Mouse (Mus musculus): ENCODE data around the gene Rdh1.

The Rdh1 gene

DNA sequence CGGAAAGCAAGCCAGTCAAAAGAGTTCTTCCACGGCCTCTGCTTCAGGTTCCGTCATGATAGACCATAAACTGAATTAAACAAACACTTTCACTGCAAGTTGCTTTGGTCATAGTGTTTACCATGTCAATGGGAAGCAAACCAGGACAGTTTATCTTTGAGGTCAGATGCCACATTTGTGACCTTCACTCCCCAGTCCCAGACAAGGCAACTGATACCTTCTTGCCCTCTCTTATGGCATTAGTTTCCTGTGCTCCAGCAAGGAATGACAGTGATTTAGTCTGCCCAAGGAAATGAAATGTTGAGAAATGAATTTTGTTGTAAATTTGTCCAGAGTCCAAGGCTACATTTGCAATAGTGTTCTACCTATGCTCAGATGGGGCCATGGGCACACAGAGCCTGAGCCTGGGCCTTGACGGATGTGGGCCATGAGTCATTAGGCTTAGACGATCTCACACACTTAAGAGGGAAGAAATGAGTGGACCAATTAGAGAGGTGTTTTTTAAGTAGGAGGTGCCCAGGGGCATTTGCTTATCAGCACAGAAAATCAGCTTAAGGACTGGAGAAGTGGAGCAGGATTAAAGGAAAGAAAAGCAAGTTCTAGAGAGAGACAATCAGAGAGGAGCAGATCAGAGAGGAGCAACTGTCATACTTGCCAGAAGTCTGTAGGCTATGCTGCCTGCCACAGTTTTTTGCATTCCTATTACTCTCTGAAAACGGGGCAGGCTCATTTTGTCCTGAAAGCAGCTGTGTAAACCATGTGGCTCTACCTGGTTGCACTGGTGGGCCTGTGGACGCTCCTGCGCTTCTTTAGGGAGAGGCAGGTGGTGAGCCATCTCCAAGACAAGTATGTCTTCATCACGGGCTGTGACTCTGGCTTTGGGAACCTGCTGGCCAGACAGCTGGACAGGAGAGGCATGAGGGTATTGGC lies at the start of gene Rdh1, which contains the start of gene Rdh16f1:
Rdh1 (plus strand) TSS at position 541 of the 930 bp plus-strand sequence.
Rdh16f1 (plus strand) TSS at position 607 of the 930 bp plus-strand sequence.
- DNase-seq (ENCODE audit: low read depth in 2 of 2, low spot score in 2 of 2), result no peak

DNA sequence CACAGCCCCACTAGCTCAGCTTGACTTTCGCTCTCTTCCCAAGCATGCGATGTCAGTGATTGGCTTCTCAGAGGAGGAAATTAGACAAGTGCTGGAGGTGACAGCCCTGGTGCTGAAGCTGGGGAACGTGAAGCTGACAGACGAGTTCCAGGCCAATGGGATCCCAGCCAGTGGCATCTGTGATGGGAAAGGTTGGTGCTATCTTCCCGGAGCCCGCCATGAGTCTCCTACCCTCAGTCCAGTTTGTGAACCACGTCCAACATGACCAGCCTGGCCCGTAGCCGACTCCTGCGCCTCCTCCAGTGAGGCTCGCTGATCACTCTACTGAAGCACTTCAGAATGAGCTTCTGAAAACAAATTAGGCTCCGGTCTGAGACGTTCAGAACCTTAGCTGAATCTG lies 49.2 kb upstream of the Rdh1 start:
- no peak for DNase-seq (ENCODE audit: low read depth in 2 of 2, low spot score in 2 of 2)

DNA sequence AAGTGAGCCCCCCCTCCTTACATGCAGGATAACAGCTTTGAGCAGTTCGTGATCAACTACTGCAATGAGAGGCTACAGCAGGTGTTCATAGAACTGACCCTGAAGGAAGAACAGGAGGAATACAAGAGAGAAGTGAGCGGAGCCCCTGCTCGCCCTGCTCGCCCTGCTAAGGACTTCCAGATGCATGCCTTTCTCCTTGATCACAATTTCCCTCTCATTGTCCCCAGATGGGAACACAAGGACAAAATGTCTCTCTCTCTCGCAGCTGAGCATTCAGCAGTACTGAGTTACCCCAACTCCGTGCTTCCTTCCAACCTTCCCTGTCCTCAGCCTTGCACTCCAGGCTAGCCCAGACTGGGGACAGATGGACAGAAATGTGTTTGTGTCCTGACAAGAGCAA lies 46.8 kb upstream of the Rdh1 start:
- DNase-seq (ENCODE audit: low read depth in 2 of 2, low spot score in 2 of 2), result no peak

DNA sequence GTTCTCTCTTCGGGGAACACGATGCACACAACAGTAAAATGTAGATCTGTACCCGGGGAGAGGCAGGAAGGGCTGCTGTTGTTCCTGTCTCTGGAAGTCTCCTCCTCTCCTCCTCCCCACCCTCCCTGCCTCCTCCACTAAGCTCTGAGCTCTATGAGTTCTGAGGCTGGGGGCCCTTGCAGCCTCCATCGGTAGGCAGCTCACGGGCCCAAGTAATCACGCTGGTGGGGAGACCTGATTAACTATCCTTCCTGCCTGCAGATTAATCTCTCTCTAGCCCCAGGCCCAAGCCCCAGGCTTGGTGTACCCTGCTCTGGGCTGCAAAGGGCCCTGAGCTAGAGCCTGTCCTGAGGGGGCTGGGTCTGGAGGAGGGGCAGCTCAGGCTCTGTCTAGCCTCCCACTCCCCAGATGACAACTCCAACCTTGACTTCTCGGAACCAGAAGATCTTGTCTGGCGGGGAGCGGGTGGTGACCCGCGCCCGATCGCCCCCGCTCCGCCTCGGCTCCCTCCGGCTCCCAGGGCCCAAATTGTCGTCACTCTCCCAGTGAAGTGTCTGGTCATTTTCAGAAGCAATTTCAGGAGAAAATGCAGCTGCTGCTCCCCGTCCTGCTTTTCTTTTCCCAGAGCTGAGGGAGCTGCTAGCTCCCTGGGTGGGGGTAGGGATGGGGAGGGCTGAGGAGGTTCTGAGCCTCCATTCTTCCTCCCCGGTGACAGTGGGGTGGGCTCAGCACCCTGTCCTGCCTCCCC lies 37.7 kb upstream of the Rdh1 start:
- no peak for DNase-seq (ENCODE audit: low read depth in 2 of 2, low spot score in 2 of 2)

DNA sequence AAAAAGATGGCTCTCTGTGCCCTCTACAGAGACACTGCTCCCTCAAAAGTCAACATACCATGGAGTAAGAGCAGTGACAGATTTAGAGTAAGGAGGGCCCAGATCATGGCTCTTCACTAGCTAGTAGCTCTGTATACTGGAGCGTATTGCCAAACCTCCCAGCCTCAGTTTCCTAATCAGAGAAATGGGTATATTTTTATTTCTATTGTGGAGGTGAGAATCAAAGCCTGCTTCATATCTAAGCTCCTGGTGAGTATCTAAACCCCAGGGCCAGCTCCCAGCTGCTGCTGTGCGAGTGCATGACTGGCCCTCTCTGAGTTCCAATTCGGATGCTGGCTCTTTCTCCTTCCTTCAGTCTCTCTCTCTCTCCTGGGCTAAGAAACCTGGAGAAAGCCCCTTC lies 35.3 kb upstream of the Rdh1 start, which contains the start of gene Tac2:
Tac2 (plus strand) TSS at position 301 of the 400 bp plus-strand sequence.
- no peak for DNase-seq (ENCODE audit: low read depth in 2 of 2, low spot score in 2 of 2)

DNA sequence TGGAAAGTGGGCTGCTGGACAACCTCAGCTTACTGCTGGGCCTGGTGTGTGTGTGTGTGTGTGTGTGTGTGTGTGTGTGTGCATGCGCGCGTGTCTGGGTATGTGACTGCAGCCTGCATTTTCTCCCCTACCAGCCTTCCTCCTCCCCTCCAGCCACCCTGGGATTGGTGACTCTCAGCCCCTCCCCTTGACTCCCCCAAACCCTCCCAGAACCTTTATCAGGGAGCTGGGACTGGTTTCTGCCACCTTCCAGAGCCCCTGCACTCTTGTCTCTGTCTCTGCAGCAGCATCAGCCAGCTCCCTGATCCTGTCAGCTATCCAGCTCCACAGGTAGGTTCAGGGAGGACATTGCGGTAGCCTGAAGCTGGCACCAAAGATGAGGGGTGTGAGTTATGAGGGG lies 34.4 kb upstream of the Rdh1 start:
- no peak for DNase-seq (ENCODE audit: low read depth in 2 of 2, low spot score in 2 of 2)

DNA sequence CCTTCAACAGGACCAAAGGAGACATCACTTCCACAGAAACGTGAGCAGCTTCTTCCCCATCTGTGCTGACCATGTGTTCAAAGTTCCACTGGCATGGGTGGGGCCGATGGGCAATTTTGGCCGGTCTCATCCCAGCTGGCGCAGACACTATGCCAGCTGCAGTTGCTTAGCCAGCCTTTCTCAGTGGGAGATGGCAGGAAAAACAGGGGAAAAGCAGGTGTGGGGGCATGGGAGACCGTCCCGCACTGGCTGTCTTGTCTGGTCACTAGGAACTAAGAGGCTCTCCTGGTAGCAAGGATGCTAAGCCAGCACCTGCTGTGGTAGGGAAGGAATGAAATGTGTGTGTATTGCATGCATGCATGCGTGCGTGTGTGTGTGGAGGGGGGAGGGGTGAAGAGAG lies 31.1 kb upstream of the Rdh1 start:
- DNase-seq (ENCODE audit: low read depth in 2 of 2, low spot score in 2 of 2), result no peak

DNA sequence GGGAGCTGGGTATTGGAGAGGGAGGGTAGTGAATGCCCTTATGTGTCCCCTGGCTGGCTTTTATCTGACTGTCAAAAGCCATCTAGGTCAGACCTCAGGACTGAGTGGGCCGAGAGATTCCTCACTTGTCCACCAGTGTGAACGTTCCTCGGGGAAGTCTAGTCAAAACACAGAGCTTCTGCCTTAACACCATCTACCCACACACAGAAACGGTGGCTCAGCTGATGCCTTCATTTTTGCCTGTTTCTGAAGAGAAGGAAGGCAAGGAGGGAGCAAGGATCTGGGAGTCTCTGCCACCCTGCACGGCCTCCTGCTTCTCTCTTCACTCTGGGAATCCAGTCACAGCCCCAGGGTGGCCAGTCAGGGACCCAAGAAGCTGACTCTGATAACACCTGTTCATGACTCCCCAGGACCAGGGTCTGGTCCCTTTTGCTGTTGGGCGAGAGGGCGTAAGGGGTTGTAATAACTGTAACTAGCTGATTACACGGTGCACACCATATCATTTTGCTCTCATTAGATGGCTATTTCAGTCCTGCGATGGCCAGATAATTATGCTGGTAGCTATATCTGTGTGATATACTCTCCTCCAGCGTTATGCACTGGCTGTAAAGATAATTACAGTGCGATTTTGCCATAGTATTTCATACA lies 29.1 kb upstream of the Rdh1 start:
- no peak for DNase-seq (ENCODE audit: low read depth in 2 of 2, low spot score in 2 of 2)

DNA sequence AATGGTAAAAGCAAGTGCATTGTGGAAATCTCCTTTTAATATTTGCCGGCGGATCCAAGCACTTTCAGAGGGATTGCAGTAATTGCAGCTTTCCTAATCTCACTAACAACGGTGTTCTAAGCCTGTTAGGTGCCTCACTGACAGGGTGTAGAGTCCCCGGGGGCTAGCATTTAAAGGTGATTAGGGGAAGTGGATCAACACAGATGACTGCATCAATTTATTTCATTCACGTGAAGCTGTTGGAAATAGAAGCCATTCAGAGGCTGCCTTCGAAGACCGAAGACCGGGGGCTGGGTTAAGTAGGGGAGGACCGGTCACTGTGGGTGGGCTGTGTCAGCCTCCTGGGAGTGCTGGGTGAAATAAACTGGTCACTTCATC lies 28.6 kb upstream of the Rdh1 start:
- DNase-seq (ENCODE audit: low read depth in 2 of 2, low spot score in 2 of 2), result no peak

DNA sequence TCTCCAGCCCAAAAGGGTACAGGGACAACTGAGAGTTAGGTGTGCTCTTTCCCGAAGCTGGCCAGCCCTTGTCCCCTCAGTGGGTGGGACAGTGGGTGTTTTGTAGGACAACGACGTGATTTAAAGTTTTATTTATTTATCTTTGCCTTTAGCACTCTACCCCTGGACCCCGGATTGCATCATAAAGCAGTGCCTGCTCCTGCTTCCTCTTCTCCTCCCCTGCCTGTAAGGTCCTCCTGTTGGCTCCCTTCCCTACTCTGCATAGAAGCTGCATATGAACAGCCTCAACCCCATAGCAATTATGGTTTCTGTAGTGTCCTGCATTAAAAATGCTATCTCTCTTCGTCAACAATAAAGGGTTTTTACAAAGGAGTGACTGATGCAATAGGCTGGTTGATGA lies 28.1 kb upstream of the Rdh1 start:
- DNase-seq (ENCODE audit: low read depth in 2 of 2, low spot score in 2 of 2), result no peak

DNA sequence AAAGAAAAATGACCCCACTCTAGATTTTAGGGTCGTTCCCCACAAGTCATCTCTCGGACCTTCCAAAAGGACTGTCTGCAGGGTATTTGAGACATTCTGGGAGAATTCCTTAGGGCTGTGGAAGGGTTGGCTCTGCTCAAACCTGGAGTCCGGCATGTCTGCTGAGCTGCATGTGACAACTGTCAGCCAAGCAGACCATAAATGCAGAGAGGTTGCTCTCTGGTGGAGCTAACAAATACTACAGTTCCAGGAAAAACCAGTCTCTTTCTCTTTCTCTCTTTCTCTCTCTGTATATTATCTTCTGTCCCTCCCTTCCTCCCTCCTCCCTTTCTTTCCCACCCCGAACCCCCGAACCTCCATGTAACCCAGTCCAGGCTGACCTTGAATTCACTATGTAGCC lies 25.1 kb upstream of the Rdh1 start:
- no peak for DNase-seq (ENCODE audit: low read depth in 2 of 2, low spot score in 2 of 2)

DNA sequence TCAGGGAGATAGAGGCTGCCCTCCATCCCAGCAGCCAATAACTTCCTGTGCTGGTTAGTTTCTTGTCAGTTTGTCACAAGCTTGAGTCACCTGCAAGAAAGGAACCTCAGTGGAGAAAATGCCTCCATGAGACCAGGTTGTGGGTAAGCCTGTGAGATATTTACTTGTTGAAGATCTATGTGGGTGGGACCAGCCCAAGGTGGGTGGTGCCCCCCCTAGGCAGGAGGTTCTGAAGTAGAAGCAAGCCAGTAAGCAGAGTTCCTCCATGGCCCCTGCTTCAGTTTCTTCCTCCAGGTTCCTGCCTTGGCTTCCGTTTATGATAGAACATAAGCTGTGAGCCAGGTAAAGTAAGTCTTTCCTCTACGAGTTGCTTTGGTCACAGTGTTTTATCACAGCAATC lies 23.3 kb upstream of the Rdh1 start:
- no peak for DNase-seq (ENCODE audit: low read depth in 2 of 2, low spot score in 2 of 2)

DNA sequence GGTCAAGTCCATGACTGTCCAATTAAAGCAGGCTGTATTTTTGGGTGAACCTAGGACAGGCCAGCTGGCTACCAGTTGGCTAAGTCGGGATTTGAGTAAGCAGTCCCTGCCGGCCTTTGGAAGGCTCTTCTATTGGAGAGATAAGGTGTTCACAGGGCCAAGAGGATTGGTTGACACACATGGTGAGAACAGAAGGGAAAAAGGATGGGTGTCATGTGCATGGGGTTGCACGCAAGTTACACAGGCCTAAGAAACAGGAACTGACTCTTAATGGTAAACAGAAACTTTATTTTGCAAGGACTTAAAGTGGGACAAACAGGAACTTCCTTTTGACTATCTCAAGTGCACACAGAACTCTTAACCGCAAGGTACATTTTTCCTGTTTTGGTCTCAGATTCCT lies 22.6 kb upstream of the Rdh1 start:
- no peak for DNase-seq (ENCODE audit: low read depth in 2 of 2, low spot score in 2 of 2)

DNA sequence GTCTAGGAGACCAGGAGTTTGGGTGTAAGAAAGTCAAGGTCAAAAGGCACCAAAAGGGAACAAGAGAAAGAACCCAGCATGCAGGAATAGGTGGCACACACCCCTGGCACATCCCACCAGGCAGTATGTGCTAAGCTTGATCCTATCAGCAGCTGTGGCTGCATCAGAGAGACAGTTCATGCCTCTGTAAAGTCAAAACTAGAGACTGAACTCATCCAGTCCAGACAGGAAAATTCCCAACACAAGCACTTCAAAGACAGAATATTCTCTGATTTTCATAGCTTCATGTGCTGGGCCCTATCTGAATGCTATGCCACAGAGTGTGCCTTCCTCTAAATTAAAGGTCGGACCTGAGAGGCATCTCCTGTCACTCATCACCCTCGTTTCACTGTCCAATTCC lies 22.0 kb upstream of the Rdh1 start:
- DNase-seq (ENCODE audit: low read depth in 2 of 2, low spot score in 2 of 2), result no peak

DNA sequence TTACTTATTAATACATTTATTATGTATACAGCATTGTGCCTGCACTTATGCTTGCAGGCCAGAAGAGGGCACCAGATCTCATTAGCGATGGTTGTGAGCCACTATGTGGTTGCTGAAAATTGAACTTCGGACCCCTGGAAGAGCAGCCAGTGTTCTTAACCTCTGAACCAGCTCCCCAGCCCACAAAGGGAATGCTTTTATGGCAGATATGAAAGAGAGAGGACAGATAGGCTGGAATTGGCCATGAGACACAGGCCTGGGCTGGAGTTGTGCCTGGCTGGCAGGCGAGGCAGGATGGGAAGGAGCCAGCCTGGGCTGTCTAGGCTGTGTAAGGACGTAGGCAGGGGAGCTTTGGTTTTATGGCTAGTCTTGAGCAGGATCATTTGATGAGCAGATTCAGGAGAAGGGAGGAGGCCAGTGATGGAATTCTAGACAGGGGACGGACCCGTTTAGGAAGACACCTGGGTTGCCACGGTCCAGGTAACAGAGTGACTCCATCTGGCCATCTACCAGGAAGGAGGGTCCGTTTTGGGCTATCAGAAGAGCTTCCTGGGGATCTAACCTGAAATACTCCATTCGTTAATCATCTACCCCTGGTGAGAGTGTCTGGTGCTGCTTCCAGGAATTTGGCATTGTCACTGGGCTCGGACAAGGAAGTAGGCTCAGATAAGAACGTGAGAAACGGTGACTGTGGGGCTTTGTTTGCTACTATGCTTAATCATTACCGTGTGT lies 21.2 kb upstream of the Rdh1 start:
- peak; percentile 10 to 37 for DNase-seq (ENCODE audit: low read depth in 2 of 2, low spot score in 2 of 2)

DNA sequence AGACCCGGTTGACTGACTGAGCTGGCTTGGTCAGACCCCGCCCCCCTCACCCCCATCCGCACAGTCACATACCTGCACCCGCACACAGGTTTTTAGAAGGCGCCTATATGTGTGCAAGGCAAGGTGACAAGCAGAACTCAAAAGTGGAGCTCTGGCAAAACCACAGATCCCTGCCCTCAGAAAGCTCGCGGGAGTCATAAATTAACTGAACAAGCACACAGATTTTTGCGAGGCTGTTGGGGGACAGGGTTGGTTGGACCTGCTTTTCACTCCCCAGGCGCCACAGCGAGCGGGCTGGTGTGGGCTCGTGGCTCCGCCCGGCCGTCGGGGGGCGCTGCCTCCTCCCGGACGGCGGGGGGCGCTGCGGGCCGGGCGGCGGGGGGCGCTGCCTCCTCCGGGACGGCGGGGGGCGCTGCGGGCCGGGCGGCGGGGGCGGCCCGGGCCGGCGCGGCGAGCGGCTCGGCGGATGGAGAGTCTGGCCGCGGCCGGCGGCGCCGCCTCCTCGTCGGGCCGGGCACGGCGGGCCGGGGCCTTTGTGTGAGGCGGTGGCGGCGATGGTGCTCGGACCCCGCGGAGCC lies 20.3 kb upstream of the Rdh1 start, which contains the start of gene Zbtb39:
Zbtb39 (plus strand) TSS at position 456 of the 578 bp plus-strand sequence.
- peak; percentile 75 to 76 for DNase-seq (ENCODE audit: low read depth in 2 of 2, low spot score in 2 of 2)

DNA sequence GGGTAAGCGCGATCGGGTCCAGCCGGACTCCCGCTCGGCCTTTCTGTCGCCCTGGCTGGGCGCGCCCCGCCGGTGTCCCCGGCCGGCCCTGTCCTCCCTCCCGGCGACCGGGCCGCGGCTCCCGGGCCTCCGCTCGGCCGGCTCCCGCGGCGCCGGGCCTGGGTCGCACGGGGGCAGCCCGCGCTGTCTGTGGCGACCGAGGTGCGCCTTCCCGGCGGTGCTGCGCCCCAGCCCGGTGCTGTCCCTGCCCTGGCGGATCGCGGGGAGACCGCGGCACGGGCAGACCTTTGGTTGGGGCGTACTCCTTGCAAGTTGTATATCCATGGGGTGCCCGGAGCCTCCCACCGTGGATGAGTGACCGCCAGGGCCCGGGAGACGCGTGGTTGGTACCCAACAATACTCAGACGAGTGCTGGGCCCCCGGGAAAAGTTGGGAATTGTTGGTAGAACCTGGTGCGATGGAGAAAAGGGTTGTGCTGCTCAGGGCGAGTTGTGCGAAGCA lies 19.8 kb upstream of the Rdh1 start:
- DNase-seq (ENCODE audit: low read depth in 2 of 2, low spot score in 2 of 2), result peak in 1 of 2 experiments; percentile 20

DNA sequence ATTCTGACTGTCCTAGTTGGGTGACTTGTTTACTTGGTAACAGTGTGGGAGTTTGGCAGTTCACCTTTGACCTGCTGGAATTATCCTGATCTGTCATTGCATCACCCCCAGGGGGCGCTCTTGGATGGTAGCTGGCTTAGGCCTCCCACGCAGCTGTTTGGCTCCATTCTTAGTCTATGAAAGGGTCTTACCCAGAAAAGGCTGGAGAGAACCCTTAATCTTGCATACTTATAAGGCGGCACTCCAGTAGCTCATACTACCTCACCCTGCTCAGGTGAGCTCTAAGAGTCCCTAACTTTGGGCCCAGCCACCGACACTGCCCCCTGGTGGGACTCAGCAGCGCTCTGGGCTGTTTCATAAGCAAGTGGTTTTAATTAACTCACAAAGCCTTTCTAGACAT lies 14.9 kb upstream of the Rdh1 start:
- peak; percentile 46 to 58 for DNase-seq (ENCODE audit: low read depth in 2 of 2, low spot score in 2 of 2)

DNA sequence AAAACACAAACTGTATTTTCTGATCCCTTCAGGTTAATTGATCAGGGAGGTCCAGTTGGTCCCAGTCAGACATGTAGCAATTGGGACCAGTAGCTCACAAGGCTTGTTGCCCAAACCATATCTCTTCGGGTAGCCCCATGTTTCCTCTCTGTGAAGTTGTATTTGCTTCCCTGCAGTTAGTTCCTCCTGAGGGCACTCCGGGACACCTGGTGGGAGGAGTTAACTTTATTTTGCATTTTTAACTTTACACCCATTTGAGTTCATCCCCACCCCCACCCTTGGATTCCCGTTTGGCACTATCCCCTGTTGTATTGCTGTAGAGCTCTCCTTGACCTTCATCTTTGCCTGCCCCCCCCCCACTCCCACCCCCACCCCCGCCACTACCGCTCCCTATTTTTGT lies 13.6 kb upstream of the Rdh1 start:
- DNase-seq (ENCODE audit: low read depth in 2 of 2, low spot score in 2 of 2), result no peak

DNA sequence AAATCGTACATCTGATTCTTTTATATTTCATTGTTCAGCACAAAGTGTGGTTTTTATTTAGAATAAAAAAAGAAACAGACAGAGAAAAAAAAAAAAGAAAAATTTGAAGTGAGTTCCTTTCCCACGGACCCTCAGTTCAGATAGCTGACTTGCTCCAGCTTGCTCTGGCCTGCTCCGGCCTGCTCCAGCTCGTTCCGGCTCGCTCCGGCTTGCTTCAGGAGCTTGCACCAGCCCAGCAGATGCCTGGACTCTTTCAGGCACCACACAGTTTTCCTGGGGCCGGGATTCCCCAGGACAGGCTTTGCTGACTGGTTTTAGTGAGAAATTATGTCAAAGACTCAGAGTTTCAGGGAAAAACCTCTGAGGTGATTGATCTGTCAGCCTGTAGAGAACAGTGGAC lies 12.3 kb upstream of the Rdh1 start:
- DNase-seq (ENCODE audit: low read depth in 2 of 2, low spot score in 2 of 2), result no peak

Measured in CD8-positive naive resting alpha-beta T cell, adult 2 months (primary cell).